Mouse (Mus musculus) layer of hippocampus, postnatal 36 days (tissue): ENCODE measurements around the gene Gtpbp3. TPM values are rescaled to one million over a fixed set of nuclear protein-coding genes. Genes with fewer than 3 reads are reported as not detected.
"Not testable (repeated sequence)": the region's sequence is repeated elsewhere in the genome, so short reads cannot be mapped to it uniquely, and the experiment has no call there.

Experiments
- DNase-seq, 2 experiments: peaks; one replicate each; pipeline ENCODE4 v3.0.0; 2022
- total RNA-seq, 2 experiments: library from RNA; stranded (reverse); gene quantifications; 2 replicates each; pipeline ENCODE4 v1.2.3; 2021

Gene Gtpbp3
- total RNA-seq, 2 experiments from 2014 or later: 31.7 to 33.3 TPM

GRCm38 (mm10) chr8:71497881-71498501 is 10.1 kb downstream of the Gtpbp3 start:
- DNase-seq: no peak

DNA sequence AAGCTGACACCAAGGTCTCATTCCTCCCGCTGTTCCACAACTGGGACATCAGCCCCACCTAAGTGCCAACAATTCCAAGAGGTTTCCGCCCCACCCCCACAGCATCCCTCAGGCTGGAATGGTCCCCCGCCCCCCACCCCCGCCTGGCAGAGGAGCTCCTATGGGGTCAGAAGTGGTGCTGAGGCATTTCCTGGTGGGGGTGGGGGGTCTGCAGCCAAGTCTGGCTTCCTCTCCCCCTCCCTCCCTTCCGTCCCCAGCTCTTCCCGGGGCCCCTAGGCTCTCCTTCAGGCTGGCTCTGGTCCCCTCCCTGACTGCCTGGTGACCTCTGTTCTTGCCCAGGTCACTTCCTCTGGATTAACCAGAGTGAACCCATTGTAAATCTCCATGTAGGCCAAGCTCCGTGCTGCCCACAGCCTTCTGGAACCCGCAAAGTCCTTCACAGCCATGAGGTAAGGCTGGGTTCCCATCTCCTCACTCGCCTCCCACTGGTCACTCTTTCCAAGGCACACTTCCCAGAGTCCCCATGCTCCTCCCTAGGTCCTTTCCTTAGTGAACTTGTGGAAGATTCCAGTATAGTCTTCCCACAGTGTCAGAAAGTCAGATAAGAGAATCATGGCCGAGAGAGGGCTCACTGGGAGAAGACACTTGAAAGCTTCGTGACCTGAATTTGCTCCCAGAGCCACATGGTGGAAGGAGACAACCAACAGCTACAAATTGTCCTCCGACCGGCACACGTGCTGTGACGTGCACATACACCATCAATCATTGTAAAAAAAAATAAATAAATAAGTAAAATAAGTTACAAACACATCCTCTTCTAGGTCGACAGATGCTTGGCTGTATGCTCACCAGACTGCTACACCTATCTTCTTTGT is 11.2 kb downstream of the Gtpbp3 start:
- no peak for DNase-seq

- DNase-seq: no peak
Observed at GRCm38 (mm10) chr8:71504349-71504748, 16.4 kb downstream of the Gtpbp3 start.

- DNase-seq: no peak
Observed at GRCm38 (mm10) chr8:71505326-71505725, 17.4 kb downstream of the Gtpbp3 start.

GRCm38 (mm10) chr8:71505979-71506378 is 18.1 kb downstream of the Gtpbp3 start:
- no peak for DNase-seq

GRCm38 (mm10) chr8:71507589-71508104 is 19.7 kb downstream of the Gtpbp3 start:
- DNase-seq: peak; percentile 74 to 79

GRCm38 (mm10) chr8:71509316-71509715 is 21.4 kb downstream of the Gtpbp3 start:
- no peak for DNase-seq

GRCm38 (mm10) chr8:71511644-71512043 is 23.7 kb downstream of the Gtpbp3 start, which contains the start of gene Plvap:
Plvap (minus strand) TSS chr8:71511752.
- no peak for DNase-seq

DNA sequence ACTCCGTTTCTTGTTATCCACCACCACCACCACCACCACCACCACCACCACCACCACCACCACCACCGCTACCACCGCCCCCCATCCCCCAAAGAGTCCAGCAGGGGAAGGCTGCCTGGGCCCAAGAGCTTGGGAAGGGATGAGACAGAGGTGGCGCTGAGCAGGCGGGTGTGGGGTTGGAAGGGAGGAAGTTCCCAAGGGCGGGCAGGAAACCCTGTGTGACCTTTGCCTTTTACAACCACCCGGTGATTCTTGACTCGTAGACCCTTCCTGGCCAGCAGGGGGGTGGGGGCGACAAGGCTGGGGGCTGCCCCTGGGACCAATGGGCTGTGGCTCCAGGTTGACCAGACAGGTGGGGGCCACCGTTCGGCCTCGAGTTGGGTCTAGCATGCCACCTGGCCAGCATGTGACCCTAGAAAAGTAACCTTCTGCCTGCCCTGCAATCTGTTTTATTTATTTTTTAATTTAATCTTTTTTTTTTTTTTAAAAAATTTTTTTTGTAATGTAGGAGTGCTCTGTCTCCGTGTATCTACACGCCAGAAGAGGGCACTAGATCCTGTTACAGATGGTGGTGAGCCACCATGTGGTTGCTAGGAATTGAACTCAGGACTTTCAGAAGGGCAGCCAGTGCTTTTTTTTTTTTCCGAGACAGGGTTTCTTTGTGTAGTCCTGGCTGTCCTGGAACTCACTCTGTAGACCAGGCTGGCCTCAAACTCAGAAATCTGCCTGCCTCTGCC is 25.3 kb downstream of the Gtpbp3 start:
- no peak for DNase-seq

GRCm38 (mm10) chr8:71515043-71515442 is 27.1 kb downstream of the Gtpbp3 start:
- no peak for DNase-seq

GRCm38 (mm10) chr8:71516786-71517185 is 28.9 kb downstream of the Gtpbp3 start:
- no peak for DNase-seq

GRCm38 (mm10) chr8:71519037-71519825 is 31.3 kb downstream of the Gtpbp3 start:
- not testable (repeated sequence) for DNase-seq

GRCm38 (mm10) chr8:71521634-71522033 is 33.7 kb downstream of the Gtpbp3 start:
- DNase-seq: peak; percentile 86 to 88

DNA sequence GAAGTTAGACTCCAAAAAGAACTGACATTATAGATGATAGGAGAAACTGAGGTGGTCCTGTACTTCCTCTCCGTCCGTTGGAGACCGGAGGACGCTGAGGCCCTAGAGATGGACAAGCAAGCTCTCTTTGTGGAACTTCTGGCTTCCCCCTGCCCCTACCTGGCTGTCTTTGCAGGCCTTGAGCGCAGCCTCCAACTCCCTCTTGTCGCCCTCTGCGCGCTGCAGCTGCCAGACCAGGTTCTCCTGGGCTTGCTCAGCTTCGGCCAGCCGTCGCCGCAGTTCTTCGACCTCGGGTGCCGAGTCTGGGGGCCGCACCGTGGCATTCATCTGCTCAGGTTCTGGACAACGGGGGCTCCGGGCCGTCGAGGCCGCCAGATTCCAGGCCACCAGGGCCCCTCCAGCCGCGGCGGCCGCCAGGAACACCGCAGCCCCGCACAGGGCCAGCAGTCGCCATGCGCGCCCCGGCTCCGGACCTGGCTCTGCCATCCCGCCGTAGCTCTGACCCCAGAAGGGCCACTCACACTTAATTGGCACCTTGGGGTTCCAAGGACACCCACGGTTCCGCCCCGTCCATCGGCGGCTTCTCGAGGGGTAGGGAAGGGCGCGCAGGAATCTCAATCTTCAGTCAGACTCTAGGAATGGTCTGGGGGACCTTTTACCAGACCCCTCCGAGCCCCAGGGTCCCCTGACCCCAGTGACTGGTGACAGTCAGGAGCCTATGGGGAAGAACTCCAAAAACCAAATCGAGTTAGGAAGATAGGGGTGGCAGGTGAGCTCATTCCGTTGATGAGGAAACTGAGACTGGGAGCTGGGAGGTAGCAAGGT is 37.5 kb downstream of the Gtpbp3 start, which contains the start of gene Ccdc194:
Ccdc194 (minus strand) TSS at position 486 of the 825 bp plus-strand sequence.
- no peak for DNase-seq

DNA sequence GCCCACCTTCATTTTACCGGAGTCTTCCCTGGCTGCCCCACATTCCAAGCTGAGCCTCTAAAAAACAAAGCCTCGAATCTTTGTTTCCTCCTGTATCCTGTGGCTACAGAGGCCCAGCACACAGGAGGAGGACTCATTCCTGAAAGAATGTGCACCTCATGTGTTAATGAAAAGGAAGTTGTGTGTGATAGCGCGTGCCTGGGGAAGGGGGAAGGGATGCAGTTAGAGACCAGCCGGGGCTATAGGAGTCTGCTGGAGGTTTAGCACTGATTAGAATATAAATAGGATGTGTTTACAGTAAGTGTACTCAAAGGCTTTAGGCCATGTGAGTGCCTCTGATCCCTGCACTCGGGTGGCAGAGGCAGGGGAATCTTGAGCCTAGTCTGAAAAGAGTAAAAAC is 38.4 kb downstream of the Gtpbp3 start:
- DNase-seq: no peak

GRCm38 (mm10) chr8:71527162-71527870 is 39.4 kb downstream of the Gtpbp3 start:
- no peak for DNase-seq

GRCm38 (mm10) chr8:71528362-71529073 is 40.6 kb downstream of the Gtpbp3 start:
- no peak for DNase-seq

GRCm38 (mm10) chr8:71530735-71531467 is 43.0 kb downstream of the Gtpbp3 start:
- not testable (repeated sequence) for DNase-seq
